Mouse (Mus musculus) megakaryocyte, embryonic 14.5 days (primary cell): ENCODE measurements at regions not wholly inside any gene's neighbourhood (a gene's known extent, or its start where the extent isn't known, plus 50 kb on each side); places are given as distances from the start of the nearest gene placed in this dataset.

Experiments
- FLI1 ChIP-seq: IDR thresholded peaks from 2 replicates; pipeline ENCODE4 v1.6.1; 2012; ENCODE audit warnings: low read length, inconsistent platforms, mixed read lengths
- GATA1 ChIP-seq: IDR thresholded peaks from 3 replicates; pipeline ENCODE4 v1.6.1; 2012; ENCODE audit warnings: mixed read lengths, low read length, inconsistent platforms, borderline replicate concordance

DNA sequence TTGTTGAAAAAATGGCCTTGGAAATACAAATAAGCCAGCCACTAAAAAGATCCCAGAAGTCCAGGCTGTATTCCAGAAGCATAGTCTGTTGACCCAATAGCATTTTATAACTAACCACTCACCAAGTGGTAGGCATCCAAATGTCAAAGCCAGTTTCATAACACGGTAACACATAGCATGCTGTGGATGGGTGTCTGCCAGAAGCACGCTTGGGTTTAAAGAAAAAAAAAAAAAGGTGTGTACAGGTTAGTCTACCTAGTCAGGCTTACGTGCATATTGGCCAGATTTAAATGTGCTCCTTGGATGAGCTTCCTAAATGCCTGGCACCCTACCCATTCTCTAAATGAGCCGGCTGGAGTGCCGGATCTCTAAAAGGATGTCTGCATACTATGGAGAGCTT, 194.0 kb upstream of the Dio2 start:
- TF ChIP-seq GATA1 (no peak), FLI1 (no peak)
